Comparison of ENCODE assay signal across 25 mouse cellular contexts in the genomic region with DNA sequence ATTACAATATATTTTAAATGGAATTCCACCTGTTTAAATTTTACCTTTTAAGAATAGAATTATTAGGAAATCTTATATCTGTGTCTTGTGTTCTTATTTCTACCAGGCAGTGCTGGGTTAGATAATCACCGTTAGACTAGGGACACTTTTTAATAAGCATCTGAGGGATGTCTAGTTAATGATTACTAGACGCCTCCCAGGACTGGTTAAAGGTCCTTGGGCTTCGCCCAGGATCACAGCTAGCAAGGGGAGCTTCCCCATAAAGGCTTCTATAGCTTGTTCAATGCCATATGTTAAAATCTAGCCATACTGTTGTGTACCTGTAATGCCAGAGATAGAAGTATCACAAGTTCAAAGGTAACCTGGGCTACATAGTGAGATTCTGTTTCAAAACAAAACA. TPM values are rescaled to one million over a fixed set of nuclear protein-coding genes. Genes with fewer than 3 reads are reported as not detected.
DNase-seq lines count a peak whose midpoint lies in the region; ATAC-seq and TF ChIP-seq lines count a peak whose summit lies in the region.
"Had no signal": no experiment of that assay in that cellular context is flagged by ENCODE, and none has a peak within 500 bp of the region (broad histone marks: within the 10 kb centered on the region; RNA-seq: fewer than 3 reads in every experiment).

No protein-coding gene starts in this region.

- H3K9me3 ChIP-seq in intestine, embryonic 16.5 days (ENCODE audit: control insufficient read depth, low read length): no peaks in the 10 kb centered on the region
- H3K9me3 ChIP-seq in liver, embryonic 14.5 days (ENCODE audit: control insufficient read depth, low read length): no peaks in the 10 kb centered on the region
- no peaks in the 10 kb centered on the region for H3K9me3 ChIP-seq in hindbrain, embryonic 12.5 days (replicated peaks)
- H3K9me3 ChIP-seq: embryonic facial prominence, embryonic 10.5 days; hindbrain, embryonic 13.5 days; midbrain, embryonic 15.5 days; neural tube, embryonic 13.5 days had no signal

- no peak overlapping the region for H3K9ac ChIP-seq in intestine, embryonic 16.5 days (ENCODE audit: low read depth, low read length)
- no peak overlapping the region for H3K9ac ChIP-seq in liver, embryonic 14.5 days (replicated peaks)
- H3K9ac ChIP-seq in hindbrain, embryonic 12.5 days: no peak overlapping the region
- H3K9ac ChIP-seq: hindbrain, embryonic 13.5 days; midbrain, embryonic 15.5 days; neural tube, embryonic 13.5 days had no signal

- H3K4me2 ChIP-seq in intestine, embryonic 16.5 days (ENCODE audit: low read depth, low read length): no peak overlapping the region
- no peak overlapping the region for H3K4me2 ChIP-seq in liver, embryonic 14.5 days (ENCODE audit: low read depth)
- H3K4me2 ChIP-seq in hindbrain, embryonic 12.5 days (replicated peaks): no peak overlapping the region
- H3K4me2 ChIP-seq: hindbrain, embryonic 13.5 days; midbrain, embryonic 15.5 days; neural tube, embryonic 13.5 days had no signal

- DNase-seq in kidney, adult 18-20 months: peak; percentile 45
- no peak for DNase-seq in kidney, postnatal 10 days
- peak; percentile 69 for DNase-seq in kidney, postnatal 14 days
- no peak for DNase-seq in liver, embryonic 14.5 days (ENCODE audit: low read depth in 3 of 3, low spot score in 3 of 3)
- no peak for DNase-seq in cerebellum, postnatal 10 days
- DNase-seq in frontal cortex, postnatal 10 days (ENCODE audit: low spot score in 2 of 2): no peak
- DNase-seq: adrenal gland, postnatal 25 days; cerebellum, adult 8-10 months; gastrocnemius, postnatal 14 days; layer of hippocampus, postnatal 36 days; lung, adult 2 months; lung, postnatal 4 days; retina, postnatal 1 day; right cerebral cortex, postnatal 4 days had no signal

- no peak overlapping the region for H3K4me3 ChIP-seq in intestine, embryonic 16.5 days (ENCODE audit: low read length)
- H3K4me3 ChIP-seq in liver, embryonic 14.5 days (ENCODE audit: insufficient read depth in 1 of 2, low read depth in 2 of 2, low read length in 2 of 2): no peak overlapping the region
- H3K4me3 ChIP-seq in hindbrain, embryonic 12.5 days: no peak overlapping the region
- H3K4me3 ChIP-seq: embryonic facial prominence, embryonic 10.5 days; hindbrain, embryonic 13.5 days; layer of hippocampus, adult 2 months; midbrain, embryonic 15.5 days; myocyte; neural tube, embryonic 13.5 days had no signal

- TF ChIP-seq CTCF in liver, embryonic 14.5 days (IDR thresholded peaks at IDR 0.05; ENCODE audit: low read depth): no peak

- H3K27me3 ChIP-seq in intestine, embryonic 16.5 days (replicated peaks; ENCODE audit: control insufficient read depth, insufficient read depth, low read length): no peaks in the 10 kb centered on the region
- H3K27me3 ChIP-seq in liver, embryonic 14.5 days (ENCODE audit: control insufficient read depth, insufficient read depth, low read length): no peaks in the 10 kb centered on the region
- no peaks in the 10 kb centered on the region for H3K27me3 ChIP-seq in hindbrain, embryonic 12.5 days
- H3K27me3 ChIP-seq: hindbrain, embryonic 13.5 days; midbrain, embryonic 15.5 days; neural tube, embryonic 13.5 days had no signal

- WGBS in intestine, embryonic 16.5 days: 63% methylated on average over 3 of the region's 3 CpGs
- WGBS in liver, embryonic 14.5 days (ENCODE audit: insufficient replicate concordance): 51% methylated on average over 3 of the region's 3 CpGs
- 74% methylated on average over 3 of the region's 3 CpGs for WGBS in hindbrain, embryonic 12.5 days

- peaks cover 10% of the 10 kb centered on the region for H3K4me1 ChIP-seq in intestine, embryonic 16.5 days (ENCODE audit: control insufficient read depth, insufficient read depth, low read length)
- H3K4me1 ChIP-seq in liver, embryonic 14.5 days (replicated peaks; ENCODE audit: control insufficient read depth in 2 of 2, insufficient read depth in 2 of 2, low read length in 1 of 2): peaks cover 25 to 30% of the 10 kb centered on the region in 2 experiments
- H3K4me1 ChIP-seq in hindbrain, embryonic 12.5 days: no peaks in the 10 kb centered on the region
- H3K4me1 ChIP-seq: hindbrain, embryonic 13.5 days; midbrain, embryonic 15.5 days; neural tube, embryonic 13.5 days had no signal

- H3K27ac ChIP-seq in intestine, embryonic 16.5 days (ENCODE audit: low read length): peak overlapping the region; percentile 89
- peak overlapping the region; percentile 50; the same call in 1 of the 2 replicates for H3K27ac ChIP-seq in liver, embryonic 14.5 days
- H3K27ac ChIP-seq in hindbrain, embryonic 12.5 days: no peak overlapping the region
- H3K27ac ChIP-seq: embryonic facial prominence, embryonic 10.5 days; hindbrain, embryonic 13.5 days; layer of hippocampus, adult 2 months; midbrain, embryonic 15.5 days; neural tube, embryonic 13.5 days had no signal

- no peaks in the 10 kb centered on the region for H3K36me3 ChIP-seq in intestine, embryonic 16.5 days (ENCODE audit: control insufficient read depth, insufficient read depth, low read length)
- no peaks in the 10 kb centered on the region for H3K36me3 ChIP-seq in liver, embryonic 14.5 days (replicated peaks; ENCODE audit: control insufficient read depth, insufficient read depth, low read depth)
- no peaks in the 10 kb centered on the region for H3K36me3 ChIP-seq in hindbrain, embryonic 12.5 days
- H3K36me3 ChIP-seq: embryonic facial prominence, embryonic 10.5 days; hindbrain, embryonic 13.5 days; midbrain, embryonic 15.5 days; neural tube, embryonic 13.5 days had no signal

- ATAC-seq in intestine, embryonic 16.5 days: peak; percentile 52
- ATAC-seq in liver, embryonic 14.5 days (ENCODE audit: insufficient read depth): no peak
- no peak for ATAC-seq in hindbrain, embryonic 12.5 days (ENCODE audit: low FRiP score)
- ATAC-seq: CD4-positive, CD25-positive, alpha-beta regulatory T cell, adult 4 months; forebrain, embryonic 16.5 days; midbrain, embryonic 15.5 days had no signal

- TF ChIP-seq EP300 in liver, embryonic 14.5 days (IDR thresholded peaks at IDR 0.05; ENCODE audit: low read depth): no peak

RNA-seq across cellular contexts. Expression of a gene that starts 16.4 kb away (rescaled TPM):
- polyA plus RNA-seq in intestine, embryonic 16.5 days (2015; fragmentation: Nextera tagmentation; extraction: Ambion mirVana): 466 and 492 TPM in 2 replicates
- polyA plus RNA-seq in liver, embryonic 14.5 days (2012; rRNA removed): 176 and 281 TPM in 2 replicates
- polyA plus RNA-seq in liver, embryonic 14.5 days (2014; fragmentation: Nextera tagmentation; extraction: Ambion mirVana): 162 and 189 TPM in 2 replicates
- 587 and 684 TPM in 2 replicates for polyA plus RNA-seq in hindbrain, embryonic 12.5 days (2016; fragmentation: Nextera tagmentation; extraction: Ambion mirVana)

RNA-seq across cellular contexts. Expression of a gene that starts 39.6 kb away (rescaled TPM):
- polyA plus RNA-seq in intestine, embryonic 16.5 days (2015; fragmentation: Nextera tagmentation; extraction: Ambion mirVana): 0.48 and 0.70 TPM in 2 replicates
- 1.7 and 2.0 TPM in 2 replicates for polyA plus RNA-seq in liver, embryonic 14.5 days (2012; rRNA removed)
- 3.8 and 4.0 TPM in 2 replicates for polyA plus RNA-seq in liver, embryonic 14.5 days (2014; fragmentation: Nextera tagmentation; extraction: Ambion mirVana)
- 0.45 and 0.65 TPM in 2 replicates for polyA plus RNA-seq in hindbrain, embryonic 12.5 days (2016; fragmentation: Nextera tagmentation; extraction: Ambion mirVana)
- polyA plus RNA-seq: brain, embryonic 14.5 days had no signal

Comparison
In these comparisons a context has a peak if more than half of its experiments do, and no peak if none do; other contexts are left out.
1. DNase-seq: peak in kidney, adult 18-20 months (single experiment) and kidney, postnatal 14 days (single experiment); none in kidney, postnatal 10 days (single experiment), liver, embryonic 14.5 days (0 of 3), cerebellum, postnatal 10 days (0 of 2) and frontal cortex, postnatal 10 days (0 of 2).